In the genomic region with DNA sequence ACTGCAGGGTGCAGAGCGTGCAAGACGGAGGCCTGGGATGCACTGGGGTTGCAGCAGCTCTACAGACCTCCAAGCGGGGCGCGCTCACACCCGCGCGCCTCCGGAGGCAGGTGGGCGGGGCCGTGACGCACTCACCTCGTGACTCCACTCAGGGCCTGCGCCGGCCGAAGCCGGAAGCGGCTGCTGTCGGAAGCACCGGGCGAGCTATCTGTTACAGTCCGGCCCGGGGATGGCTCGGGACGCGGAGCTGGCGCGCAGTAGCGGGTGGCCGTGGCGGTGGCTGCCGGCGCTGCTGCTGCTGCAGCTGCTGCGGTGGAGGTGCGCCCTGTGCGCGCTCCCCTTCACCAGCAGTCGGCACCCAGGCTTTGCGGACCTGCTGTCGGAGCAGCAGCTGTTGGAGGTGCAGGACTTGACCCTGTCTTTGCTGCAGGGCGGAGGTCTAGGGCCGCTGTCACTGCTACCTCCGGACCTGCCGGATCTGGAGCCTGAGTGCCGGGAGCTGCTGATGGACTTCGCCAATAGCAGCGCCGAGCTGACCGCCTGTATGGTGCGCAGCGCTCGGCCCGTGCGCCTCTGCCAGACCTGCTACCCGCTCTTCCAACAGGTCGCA, we compare ENCODE assay signal across 7 mouse cellular contexts.
DNase-seq lines count a peak whose midpoint lies in the region; ATAC-seq lines count a peak whose summit lies in the region.

No protein-coding gene starts in this region.

- H3K4me2 ChIP-seq in limb, embryonic 11.5 days (ENCODE audit: low read depth, severe bottlenecking), result peak overlapping the region; percentile 62
- H3K4me2 ChIP-seq in midbrain, embryonic 14.5 days (ENCODE audit: low read length), result peak overlapping the region; percentile 65

- peaks cover 27% of the 10 kb centered on the region for H3K4me1 ChIP-seq in embryonic facial prominence, embryonic 10.5 days
- H3K4me1 ChIP-seq in limb, embryonic 11.5 days (ENCODE audit: control insufficient read depth, insufficient read depth, low read length), result no peaks in the 10 kb centered on the region
- H3K4me1 ChIP-seq in midbrain, embryonic 14.5 days (ENCODE audit: control insufficient read depth, insufficient read depth, low read length), result peaks cover 15% of the 10 kb centered on the region; the same call in 1 of the 2 replicates

- peaks cover 2% of the 10 kb centered on the region; the same call in 1 of the 2 replicates for H3K36me3 ChIP-seq in embryonic facial prominence, embryonic 10.5 days (replicated peaks)
- no peaks in the 10 kb centered on the region for H3K36me3 ChIP-seq in limb, embryonic 11.5 days (ENCODE audit: control insufficient read depth, insufficient read depth, low read length)
- 0 out of 2 replicates have a peak, but pooled peaks cover 4% of the 10 kb centered on the region for H3K36me3 ChIP-seq in midbrain, embryonic 14.5 days (ENCODE audit: control insufficient read depth, insufficient read depth, low read length)

- peak; percentile 93 for ATAC-seq in limb, embryonic 11.5 days (ENCODE audit: insufficient number of reproducible peaks, low FRiP score, low TSS enrichment, low read depth)
- peak; percentile 97 for ATAC-seq in midbrain, embryonic 14.5 days (ENCODE audit: low FRiP score, low TSS enrichment)

- under 1% methylated on average over 56 of the region's 56 CpGs for WGBS in embryonic facial prominence, embryonic 10.5 days
- WGBS in limb, embryonic 11.5 days, result under 1% methylated on average over 55 of the region's 56 CpGs
- WGBS in midbrain, embryonic 14.5 days, result under 1% methylated on average over 56 of the region's 56 CpGs

- H3K27me3 ChIP-seq in embryonic facial prominence, embryonic 10.5 days (replicated peaks; ENCODE audit: low read depth, poor library complexity, severe bottlenecking), result peaks cover 23% of the 10 kb centered on the region
- peaks cover 3% of the 10 kb centered on the region; the same call in 1 of the 2 replicates for H3K27me3 ChIP-seq in limb, embryonic 11.5 days (ENCODE audit: control insufficient read depth, insufficient read depth, low read length)
- no peaks in the 10 kb centered on the region for H3K27me3 ChIP-seq in midbrain, embryonic 14.5 days (ENCODE audit: control insufficient read depth, insufficient read depth, low read length)

- peak overlapping the region; percentile 80 for H3K27ac ChIP-seq in embryonic facial prominence, embryonic 10.5 days (replicated peaks)
- no peak overlapping the region for H3K27ac ChIP-seq in limb, embryonic 11.5 days (replicated peaks; ENCODE audit: low read depth, low read length)
- H3K27ac ChIP-seq in midbrain, embryonic 14.5 days (replicated peaks; ENCODE audit: low read depth, low read length), result peak overlapping the region; percentile 82

- DNase-seq in adrenal gland, postnatal 10 days, result peak; percentile 96
- peak; percentile 94 for DNase-seq in embryonic facial prominence, embryonic 10.5 days (ENCODE audit: low spot score)
- DNase-seq in heart, adult 11 months, result peak; percentile 99
- DNase-seq in kidney, adult 18-20 months, result peak; percentile 93
- peak; percentile 92 for DNase-seq in limb, embryonic 11.5 days (ENCODE audit: low spot score)
- peak; percentile 97 for DNase-seq in midbrain, embryonic 14.5 days
- DNase-seq in spleen, adult 18-20 months, result peak; percentile 87 to 92

- H3K9me3 ChIP-seq in embryonic facial prominence, embryonic 10.5 days, result no peaks in the 10 kb centered on the region
- no peaks in the 10 kb centered on the region for H3K9me3 ChIP-seq in limb, embryonic 11.5 days (ENCODE audit: control insufficient read depth, low read length)
- H3K9me3 ChIP-seq in midbrain, embryonic 14.5 days (ENCODE audit: control insufficient read depth, low read length), result no peaks in the 10 kb centered on the region

- peak overlapping the region; percentile 66 for H3K9ac ChIP-seq in limb, embryonic 11.5 days (ENCODE audit: low read length)
- peak overlapping the region; percentile 80 for H3K9ac ChIP-seq in midbrain, embryonic 14.5 days (replicated peaks; ENCODE audit: low read length)

- H3K4me3 ChIP-seq in embryonic facial prominence, embryonic 10.5 days, result peak overlapping the region; percentile 89
- H3K4me3 ChIP-seq in limb, embryonic 11.5 days (ENCODE audit: low read depth, low read length), result peak overlapping the region; percentile 85
- peak overlapping the region; percentile 88 for H3K4me3 ChIP-seq in midbrain, embryonic 14.5 days (replicated peaks; ENCODE audit: low read depth, low read length)
